Mouse (Mus musculus): ENCODE results near the gene Ncoa6. TPM values are rescaled to one million over a fixed set of nuclear protein-coding genes. Genes with fewer than 3 reads are reported as not detected.
"Not testable (repeated sequence)": the region's sequence is repeated elsewhere in the genome, so short reads cannot be mapped to it uniquely, and the experiment has no call there.

Ncoa6 gene
- 10 to 100 TPM; 33.3 to 39.4 TPM for total RNA-seq (2021)
- long read RNA-seq, experiment 1, result 0 reads
- long read RNA-seq, experiment 2, partial matches to known transcripts, result 1 of 2 reads
- long read RNA-seq, experiment 2, other reads (novel, unspliced or antisense), result 0 of 2 reads

DNA sequence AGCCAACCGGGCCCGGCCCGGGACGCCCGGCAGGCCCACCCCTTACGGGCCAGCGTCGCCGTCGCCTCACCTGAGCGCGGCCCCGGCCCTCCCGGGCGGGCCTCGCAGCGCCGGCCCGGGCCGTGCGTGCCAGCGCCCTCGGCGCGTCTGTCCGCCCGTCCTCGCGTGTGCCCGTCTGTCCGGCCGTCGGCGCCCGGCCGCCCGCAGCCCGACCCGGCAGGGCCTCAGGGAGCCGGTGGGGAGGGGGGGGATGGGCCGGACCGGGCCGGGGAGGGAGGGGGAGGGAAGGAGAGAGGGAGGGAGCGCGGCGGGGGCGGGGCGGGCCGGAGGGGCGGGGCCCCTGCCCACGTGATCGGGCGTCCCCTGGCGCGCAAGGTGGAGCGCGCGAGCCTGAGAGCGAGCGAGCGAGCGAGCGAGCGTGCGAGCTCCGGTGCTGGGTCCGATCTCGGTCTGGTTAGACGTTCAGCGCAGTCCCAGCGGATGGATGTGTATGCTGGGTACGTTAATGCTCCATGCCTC lies at the start of gene Ncoa6:
Gene Ncoa6 (minus strand): TSS at position 325 of the 519 bp plus-strand sequence.
- peak; percentile 54 to 66 for DNase-seq (ENCODE audit: low spot score in 2 of 2)

- DNase-seq (ENCODE audit: low spot score in 2 of 2), result no peak
Observed at GRCm38 (mm10) chr2:155518531-155519270, 45.0 kb upstream of the Ncoa6 start.

DNA sequence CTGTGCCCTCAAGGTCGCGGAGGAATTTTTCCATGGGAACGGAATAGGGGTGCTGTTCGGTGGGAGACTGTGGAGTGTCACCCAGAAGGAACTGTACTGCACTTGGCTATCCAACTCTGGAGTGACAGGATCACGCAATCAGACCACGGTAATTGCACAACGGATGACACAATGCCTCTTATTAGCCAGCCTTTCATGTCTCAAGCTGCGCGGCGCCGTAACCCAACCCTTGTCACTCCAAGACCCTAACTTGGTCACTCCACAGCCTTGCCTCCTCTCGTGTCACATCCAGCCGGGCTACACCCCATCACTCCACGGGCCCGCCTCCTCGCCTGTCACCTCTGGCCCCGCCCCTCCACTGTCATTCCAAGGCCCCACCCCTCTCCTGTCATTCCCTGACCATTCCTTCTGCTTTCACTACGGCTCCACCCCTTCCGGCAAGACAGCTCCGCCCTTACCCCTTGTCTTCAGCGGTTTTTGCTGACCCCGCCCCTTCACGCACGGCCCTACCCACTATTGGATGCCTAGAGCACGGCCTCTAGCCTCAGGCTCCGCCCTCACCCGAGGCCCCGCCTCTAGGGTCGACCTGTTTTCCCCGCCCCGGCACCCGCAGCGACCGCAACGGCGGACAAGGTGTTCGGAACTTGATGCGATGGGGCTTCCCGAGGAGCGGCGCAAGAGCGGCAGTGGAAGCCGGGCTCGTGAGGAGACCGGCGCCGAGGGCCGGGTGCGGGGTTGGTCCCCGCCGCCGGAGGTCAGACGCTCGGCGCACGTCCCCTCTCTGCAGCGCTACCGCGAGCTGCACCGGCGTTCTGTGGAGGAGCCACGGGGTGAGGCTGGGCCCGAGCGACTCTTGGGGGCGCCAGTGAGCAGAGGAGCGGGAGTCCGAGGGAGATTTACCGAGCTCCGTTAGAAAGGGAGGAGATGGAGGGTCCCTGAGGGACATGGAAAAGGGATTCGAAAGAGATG lies 44.0 kb upstream of the Ncoa6 start, which contains the start of the genes Acss2 and Ggt7:
Gene Acss2 (plus strand): TSS at position 494 of the 969 bp plus-strand sequence.
Gene Ggt7 (minus strand): TSS at position 783 of the 969 bp plus-strand sequence.
- peak; percentile 97 for DNase-seq (ENCODE audit: low spot score in 2 of 2)

GRCm38 (mm10) chr2:155515941-155516340 lies 42.2 kb upstream of the Ncoa6 start:
- peak; percentile 60 to 64 for DNase-seq (ENCODE audit: low spot score in 2 of 2)

- peak; percentile 54 to 68 for DNase-seq (ENCODE audit: low spot score in 2 of 2)
Observed at GRCm38 (mm10) chr2:155514666-155515065, 41.0 kb upstream of the Ncoa6 start.

- no peak for DNase-seq (ENCODE audit: low spot score in 2 of 2)
Observed at GRCm38 (mm10) chr2:155513543-155513942, 39.8 kb upstream of the Ncoa6 start.

- DNase-seq (ENCODE audit: low spot score in 2 of 2), result peak; percentile 50 to 66
Observed at GRCm38 (mm10) chr2:155512479-155512878, 38.8 kb upstream of the Ncoa6 start.

DNA sequence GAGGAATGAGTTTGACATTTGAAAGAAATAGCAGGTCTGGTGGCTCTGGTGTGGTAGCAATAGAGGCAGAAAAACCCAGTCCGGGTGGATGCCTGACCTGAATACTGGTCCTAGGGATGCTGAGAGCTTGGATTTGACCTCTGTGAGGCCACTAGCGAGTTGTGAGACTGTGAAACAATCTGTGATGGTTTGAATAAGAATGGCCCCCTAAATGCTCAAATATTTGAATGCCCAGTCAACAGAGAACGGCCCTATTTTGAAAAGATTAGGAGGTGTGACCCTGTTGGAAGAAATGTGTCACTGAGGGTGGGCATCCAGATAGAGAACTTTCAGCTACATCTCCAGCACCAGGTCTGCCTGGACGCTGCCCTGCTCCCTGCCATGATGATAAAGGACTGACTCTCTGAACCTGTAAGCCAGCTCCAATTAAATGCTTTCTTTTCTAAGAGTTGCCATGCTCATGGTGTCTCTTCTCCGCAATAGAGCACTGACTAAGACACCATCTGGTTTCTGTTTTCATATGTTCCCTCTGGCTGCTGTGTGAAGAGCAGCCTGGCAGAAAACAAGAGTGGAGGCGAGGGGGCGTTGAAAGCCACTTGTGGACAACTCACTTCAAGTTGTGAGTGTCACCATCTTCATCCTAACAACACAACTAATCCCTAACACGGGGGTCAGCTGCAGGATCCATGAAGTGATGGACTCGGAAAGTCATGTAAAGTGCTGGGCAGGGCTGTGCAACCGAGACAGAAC lies 34.2 kb upstream of the Ncoa6 start:
- DNase-seq (ENCODE audit: low spot score in 2 of 2), result no peak

GRCm38 (mm10) chr2:155505811-155506210 lies 32.1 kb upstream of the Ncoa6 start:
- DNase-seq (ENCODE audit: low spot score in 2 of 2), result no peak

GRCm38 (mm10) chr2:155504440-155505355 lies 31.0 kb upstream of the Ncoa6 start:
- no peak for DNase-seq (ENCODE audit: low spot score in 2 of 2)

GRCm38 (mm10) chr2:155502596-155502995 lies 28.9 kb upstream of the Ncoa6 start:
- no peak for DNase-seq (ENCODE audit: low spot score in 2 of 2)

DNA sequence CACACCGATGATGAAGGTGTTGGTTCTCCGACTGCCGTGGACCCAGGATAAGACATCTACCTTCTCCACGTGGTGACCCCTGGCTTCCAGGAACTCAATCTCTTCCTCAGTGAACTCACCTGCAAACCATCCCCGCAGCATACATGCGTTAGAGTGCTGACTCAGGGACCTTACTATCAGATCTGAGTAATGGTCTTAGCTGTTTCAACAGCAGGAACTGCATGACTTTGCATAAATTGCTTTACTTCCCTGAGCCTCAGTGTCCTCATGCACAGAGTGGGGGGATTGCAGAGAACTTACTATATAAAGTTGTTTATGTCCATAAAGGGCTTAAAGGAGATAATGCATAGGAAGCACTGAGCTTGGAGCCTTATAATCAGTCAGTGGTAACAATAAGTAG lies 17.3 kb upstream of the Ncoa6 start:
- no peak for DNase-seq (ENCODE audit: low spot score in 2 of 2)

DNA sequence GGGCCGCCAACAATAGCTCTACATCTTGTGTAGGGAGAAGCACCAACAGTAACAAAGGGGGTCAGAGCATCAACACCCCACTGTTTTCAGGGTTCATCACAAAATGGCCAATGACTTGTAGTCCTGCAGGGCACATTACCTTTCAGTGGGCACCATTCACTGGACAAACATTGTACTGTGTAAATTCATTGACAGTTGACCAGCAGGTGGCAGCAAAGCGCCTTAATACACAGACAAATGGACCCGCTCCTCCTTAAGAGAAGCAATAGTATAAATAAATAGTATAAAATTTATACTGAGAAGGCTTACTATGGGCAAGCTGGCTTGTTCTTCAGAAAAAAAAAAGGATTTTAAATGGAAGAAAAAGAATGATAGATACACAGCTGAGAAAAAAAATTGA lies 8.3 kb upstream of the Ncoa6 start:
- DNase-seq (ENCODE audit: low spot score in 2 of 2), result peak; percentile 61 to 73

GRCm38 (mm10) chr2:155472671-155473569 lies 774 bp downstream of the Ncoa6 start:
- peak; percentile 41 to 50 for DNase-seq (ENCODE audit: low spot score in 2 of 2)

DNA sequence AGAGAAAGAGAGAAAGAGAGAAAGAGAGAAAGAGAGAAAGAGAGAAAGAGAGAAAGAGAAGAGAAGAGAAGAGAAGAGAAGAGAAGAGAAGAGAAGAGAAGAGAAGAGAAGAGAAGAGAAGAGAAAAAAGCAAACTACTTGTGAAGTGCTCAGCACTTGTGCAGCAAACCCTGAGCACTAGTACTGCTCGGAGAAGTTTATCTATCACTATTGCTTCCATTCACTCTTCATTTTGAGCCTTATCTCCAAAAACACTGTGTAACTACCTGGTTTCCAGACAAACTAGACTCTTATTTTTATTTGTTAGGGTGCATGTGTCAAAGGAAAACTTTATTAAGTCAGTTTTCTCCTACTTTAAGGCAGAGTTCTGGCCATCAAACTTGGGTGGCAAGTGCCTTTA lies 6.8 kb downstream of the Ncoa6 start:
- no peak for DNase-seq (ENCODE audit: low spot score in 2 of 2)

GRCm38 (mm10) chr2:155453591-155453990 lies 20.1 kb downstream of the Ncoa6 start:
- DNase-seq (ENCODE audit: low spot score in 2 of 2), result no peak

DNA sequence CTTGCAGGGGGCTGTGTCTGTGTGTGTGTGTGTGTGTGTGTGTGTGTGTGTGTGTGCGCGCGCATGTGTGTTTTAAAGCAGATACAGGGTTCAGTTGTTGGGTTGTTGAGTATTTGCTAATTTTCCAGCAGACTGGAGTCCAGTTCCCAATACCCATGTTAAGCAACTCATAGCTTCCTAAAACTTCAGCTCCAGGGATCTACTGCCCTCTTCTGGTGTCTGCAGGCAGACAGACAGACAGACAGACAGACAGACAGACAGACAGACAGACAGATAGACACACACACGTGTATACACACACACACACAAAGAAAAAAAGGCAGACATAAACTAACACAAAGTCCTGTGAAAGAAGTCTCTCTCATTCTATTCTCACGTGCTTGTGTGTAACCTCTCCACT lies 22.4 kb downstream of the Ncoa6 start:
- DNase-seq (ENCODE audit: low spot score in 2 of 2), result no peak

GRCm38 (mm10) chr2:155447906-155448305 lies 25.8 kb downstream of the Ncoa6 start:
- not testable (repeated sequence) for DNase-seq (ENCODE audit: low spot score in 2 of 2)
